Mouse (Mus musculus) 416B (cell line): ENCODE data around the gene Smco4.
"Not testable (repeated sequence)": the region's sequence is repeated elsewhere in the genome, so short reads cannot be mapped to it uniquely, and the experiment has no call there.

ENCODE experiments used
- DNase-seq: peaks from one replicate; pipeline ENCODE4 v3.0.0; 2011; ENCODE audit warnings: low read depth

The Smco4 gene

GRCm38 (mm10) chr9:15541735-15542354 lies 48.6 kb downstream of the Smco4 start:
- DNase-seq: no peak

- DNase-seq: no peak
Observed at GRCm38 (mm10) chr9:15550461-15550961, 57.3 kb downstream of the Smco4 start.

- DNase-seq: not testable (repeated sequence)
Observed at GRCm38 (mm10) chr9:15551073-15551472, 57.8 kb downstream of the Smco4 start.

- DNase-seq: no peak
Observed at GRCm38 (mm10) chr9:15551933-15552851, 59.0 kb downstream of the Smco4 start.

GRCm38 (mm10) chr9:15553322-15553721 lies 60.1 kb downstream of the Smco4 start:
- DNase-seq: no peak

- DNase-seq: no peak
Observed at GRCm38 (mm10) chr9:15560451-15560850, 67.2 kb downstream of the Smco4 start.

- no peak for DNase-seq
Observed at GRCm38 (mm10) chr9:15562353-15562752, 69.1 kb downstream of the Smco4 start.

- DNase-seq: no peak
Observed at GRCm38 (mm10) chr9:15574750-15575454, 81.7 kb downstream of the Smco4 start.

GRCm38 (mm10) chr9:15578427-15578826 lies 85.2 kb downstream of the Smco4 start:
- no peak for DNase-seq

- no peak for DNase-seq
Observed at GRCm38 (mm10) chr9:15578946-15579345, 85.7 kb downstream of the Smco4 start.

- no peak for DNase-seq
Observed at GRCm38 (mm10) chr9:15580176-15580575, 86.9 kb downstream of the Smco4 start.

GRCm38 (mm10) chr9:15582026-15582425 lies 88.8 kb downstream of the Smco4 start:
- no peak for DNase-seq

- no peak for DNase-seq
Observed at GRCm38 (mm10) chr9:15584209-15584608, 91.0 kb downstream of the Smco4 start.

GRCm38 (mm10) chr9:15585956-15586355 lies 92.7 kb downstream of the Smco4 start:
- no peak for DNase-seq

GRCm38 (mm10) chr9:15587157-15587854 lies 94.1 kb downstream of the Smco4 start:
- DNase-seq: peak; percentile 17

GRCm38 (mm10) chr9:15594148-15594547 lies 100.9 kb downstream of the Smco4 start:
- DNase-seq: no peak
